Mouse (Mus musculus) retina, embryonic 14.5 days (tissue): Measurements from ENCODE around the gene Nme2.
"Not testable (repeated sequence)": the region's sequence is repeated elsewhere in the genome, so short reads cannot be mapped to it uniquely, and the experiment has no call there.

Experiments used
- DNase-seq: peaks from one replicate; pipeline ENCODE4 v3.0.0-alpha.2; 2015; ENCODE audit warnings: low spot score

Nme2 gene

GRCm38 (mm10) chr11:93967381-93967780 is 11.3 kb upstream of the Nme2 start:
- peak; percentile 7 for DNase-seq

GRCm38 (mm10) chr11:93965391-93965790 is 9.3 kb upstream of the Nme2 start:
- DNase-seq = no peak

- DNase-seq = no peak
Measured at GRCm38 (mm10) chr11:93963013-93963412, 7.0 kb upstream of the Nme2 start.

GRCm38 (mm10) chr11:93961482-93961881 is 5.4 kb upstream of the Nme2 start:
- no peak for DNase-seq

GRCm38 (mm10) chr11:93957746-93958145 is 1.7 kb upstream of the Nme2 start:
- DNase-seq = no peak

GRCm38 (mm10) chr11:93957031-93957555 is 1.0 kb upstream of the Nme2 start:
- no peak for DNase-seq

GRCm38 (mm10) chr11:93955256-93956150 is 556 bp downstream of the Nme2 start:
- peak; percentile 91 for DNase-seq

GRCm38 (mm10) chr11:93954738-93955255 is 1.3 kb downstream of the Nme2 start:
- peak; percentile 7 for DNase-seq

- DNase-seq = no peak
Measured at GRCm38 (mm10) chr11:93952376-93952775, 3.7 kb downstream of the Nme2 start.

GRCm38 (mm10) chr11:93950045-93950444 is 6.0 kb downstream of the Nme2 start:
- no peak for DNase-seq

GRCm38 (mm10) chr11:93948887-93949567 is 7.0 kb downstream of the Nme2 start:
- no peak for DNase-seq

- no peak for DNase-seq
Measured at GRCm38 (mm10) chr11:93944986-93945385, 11.1 kb downstream of the Nme2 start.

GRCm38 (mm10) chr11:93940906-93941305 is 15.2 kb downstream of the Nme2 start:
- DNase-seq = no peak

- DNase-seq = no peak
Measured at GRCm38 (mm10) chr11:93929106-93929505, 27.0 kb downstream of the Nme2 start.

- DNase-seq = not testable (repeated sequence)
Measured at GRCm38 (mm10) chr11:93915019-93915418, 41.0 kb downstream of the Nme2 start.

GRCm38 (mm10) chr11:93911603-93912002 is 44.5 kb downstream of the Nme2 start:
- DNase-seq = no peak

- DNase-seq = no peak
Measured at GRCm38 (mm10) chr11:93908829-93909228, 47.2 kb downstream of the Nme2 start.

- DNase-seq = no peak
Measured at GRCm38 (mm10) chr11:93907839-93908238, 48.2 kb downstream of the Nme2 start.

- no peak for DNase-seq
Measured at GRCm38 (mm10) chr11:93906834-93907233, 49.2 kb downstream of the Nme2 start.
